Mouse (Mus musculus): ENCODE measurements around the gene Plscr3.

- TF ChIP-seq USF1 (IDR thresholded peaks at IDR 0.05; ENCODE audit: low read depth) (no peak), CTCF (IDR thresholded peaks at IDR 0.05; ENCODE audit: control insufficient read depth, insufficient read depth, insufficient read length) (peak; percentile 95), CEBPB (IDR thresholded peaks at IDR 0.05; ENCODE audit: low read depth) (no peak), FOSL1 (IDR thresholded peaks at IDR 0.05; ENCODE audit: insufficient read depth, low read length, poor library complexity, severe bottlenecking) (no peak)
Measured at GRCm38 (mm10) chr11:69876867-69877266, 30.7 kb downstream of the Plscr3 start.
